Mouse (Mus musculus) limb, embryonic 13.5 days (tissue): ENCODE measurements around the gene Stard10. TPM values are rescaled to one million over a fixed set of nuclear protein-coding genes. Genes with fewer than 3 reads are reported as not detected.

Experiments used
- ATAC-seq: fragments of 200-750 bp; cut with Nextera tagmentation; 2 replicates; pipeline ENCODE4 v1.8.0; 2017; ENCODE audit warnings: low read depth, moderate number of reproducible peaks, moderate TSS enrichment; ENCODE audit not compliant: low FRiP score
- H3K27ac ChIP-seq: fragments of 300-500 bp; sonication (generic); 2 replicates; pipeline ENCODE4 v1.5.1; 2015; ENCODE audit warnings: inconsistent platforms, mild to moderate bottlenecking, moderate library complexity
- H3K27me3 ChIP-seq: fragments of 300-500 bp; sonication (generic); 2 replicates; pipeline ENCODE4 v1.6.1; 2015; ENCODE audit warnings: mild to moderate bottlenecking, inconsistent platforms
- H3K36me3 ChIP-seq: fragments of 300-500 bp; sonication (generic); 2 replicates; pipeline ENCODE4 v1.6.1; 2015; ENCODE audit warnings: inconsistent platforms, mild to moderate bottlenecking, moderate library complexity
- H3K4me1 ChIP-seq: fragments of 300-500 bp; sonication (generic); 2 replicates; pipeline ENCODE4 v1.6.1; 2015; ENCODE audit warnings: inconsistent platforms
- H3K4me2 ChIP-seq: fragments of 300-500 bp; sonication (generic); replicated peaks from 2 replicates; pipeline ENCODE4 v1.6.1; 2015; ENCODE audit warnings: inconsistent platforms, mild to moderate bottlenecking, moderate library complexity
- H3K4me3 ChIP-seq: fragments of 300-500 bp; sonication (generic); 2 replicates; pipeline ENCODE4 v1.5.1; 2015; ENCODE audit warnings: moderate library complexity, mild to moderate bottlenecking, inconsistent platforms
- H3K9ac ChIP-seq: fragments of 300-500 bp; sonication (generic); 2 replicates; pipeline ENCODE4 v1.6.1; 2015; ENCODE audit warnings: mild to moderate bottlenecking, inconsistent platforms
- H3K9me3 ChIP-seq: fragments of 300-500 bp; sonication (generic); 2 replicates; pipeline ENCODE4 v1.6.1; 2016; ENCODE audit warnings: inconsistent platforms
- WGBS: fragments of 180-500 bp; shearing (Covaris S2); methylation state at CpG from one replicate; pipeline ENCODE4 v1.1.7; 2015; 5-methylcytosine and 5-hydroxymethylcytosine counted together
- polyA plus RNA-seq: library from polyadenylated mRNA; unstranded; fragments of >200 nt; fragmentation: Nextera tagmentation; extraction: Ambion mirVana; gene quantifications from 2 replicates; pipeline ENCODE4 v1.2.1, GENCODE M21; 2015

The Stard10 gene
- polyA plus RNA-seq, 1 experiment from 2014 or later, result 22.3 TPM

- H3K27ac ChIP-seq, result no peak overlapping the region
- 59% methylated on average over 3 of the region's 3 CpGs for WGBS
- H3K36me3 ChIP-seq, result 0 out of 2 replicates have a peak, but pooled peaks cover 4% of the 10 kb centered on the region
- no peak overlapping the region for H3K4me3 ChIP-seq
- no peak overlapping the region for H3K4me2 ChIP-seq
- no peak for ATAC-seq
- no peaks in the 10 kb centered on the region for H3K9me3 ChIP-seq
- H3K4me1 ChIP-seq, result peaks cover 18% of the 10 kb centered on the region
- H3K27me3 ChIP-seq, result no peaks in the 10 kb centered on the region
- H3K9ac ChIP-seq, result no peak overlapping the region
Measured at GRCm38 (mm10) chr7:101336686-101337085, 19.8 kb downstream of the Stard10 start.

- Histone ChIP-seq H3K4me1 (peaks cover 18% of the 10 kb centered on the region), H3K9ac (no peak overlapping the region), H3K27ac (no peak overlapping the region), H3K27me3 (no peaks in the 10 kb centered on the region), H3K4me2 (no peak overlapping the region), H3K9me3 (no peaks in the 10 kb centered on the region), H3K4me3 (no peak overlapping the region), H3K36me3 (0 out of 2 replicates have a peak, but pooled peaks cover 4% of the 10 kb centered on the region)
- no peak for ATAC-seq
- 69% methylated on average over 3 of the region's 3 CpGs for WGBS
Measured at GRCm38 (mm10) chr7:101337401-101337800, 20.5 kb downstream of the Stard10 start.

- H3K4me2 ChIP-seq, result no peak overlapping the region
- H3K27me3 ChIP-seq, result no peaks in the 10 kb centered on the region
- no peak for ATAC-seq
- H3K27ac ChIP-seq, result no peak overlapping the region
- 60% methylated on average over 6 of the region's 6 CpGs for WGBS
- H3K36me3 ChIP-seq, result peaks cover 28% of the 10 kb centered on the region
- H3K4me1 ChIP-seq, result peaks cover 10% of the 10 kb centered on the region
- H3K9me3 ChIP-seq, result no peaks in the 10 kb centered on the region
- H3K4me3 ChIP-seq, result no peak overlapping the region
- H3K9ac ChIP-seq, result no peak overlapping the region
Measured at GRCm38 (mm10) chr7:101341405-101341804, 24.5 kb downstream of the Stard10 start.

- Histone ChIP-seq H3K27ac (no peak overlapping the region), H3K4me1 (peaks cover 16% of the 10 kb centered on the region), H3K27me3 (no peaks in the 10 kb centered on the region), H3K4me2 (no peak overlapping the region), H3K36me3 (peaks cover 26% of the 10 kb centered on the region), H3K4me3 (no peak overlapping the region), H3K9me3 (no peaks in the 10 kb centered on the region), H3K9ac (no peak overlapping the region)
- WGBS, result 72% methylated on average over 7 of the region's 7 CpGs
- no peak for ATAC-seq
Measured at GRCm38 (mm10) chr7:101343135-101343534, 26.2 kb downstream of the Stard10 start.

DNA sequence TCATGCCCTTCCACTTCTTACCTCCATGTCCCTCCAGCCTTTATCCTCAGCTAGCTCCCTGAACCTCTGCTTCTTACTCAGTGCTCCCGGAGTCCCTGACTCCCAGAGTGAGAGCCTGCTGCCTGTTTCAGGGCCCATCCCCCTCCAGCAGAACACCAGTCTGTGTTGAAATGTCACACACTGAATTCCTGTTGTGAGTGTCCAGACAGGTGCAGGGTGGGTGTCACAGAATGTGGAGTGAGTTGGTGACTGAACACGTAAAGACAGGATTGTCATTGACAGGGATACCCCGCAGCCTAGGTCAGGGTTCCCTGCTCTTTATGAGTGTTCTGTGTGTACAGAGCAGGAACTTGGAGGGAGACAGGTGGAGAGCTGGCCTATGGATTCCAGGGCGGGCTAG is 28.0 kb downstream of the Stard10 start:
- WGBS, result 60% methylated on average over 4 of the region's 4 CpGs
- H3K4me1 ChIP-seq, result peaks cover 32% of the 10 kb centered on the region
- no peaks in the 10 kb centered on the region for H3K9me3 ChIP-seq

DNA sequence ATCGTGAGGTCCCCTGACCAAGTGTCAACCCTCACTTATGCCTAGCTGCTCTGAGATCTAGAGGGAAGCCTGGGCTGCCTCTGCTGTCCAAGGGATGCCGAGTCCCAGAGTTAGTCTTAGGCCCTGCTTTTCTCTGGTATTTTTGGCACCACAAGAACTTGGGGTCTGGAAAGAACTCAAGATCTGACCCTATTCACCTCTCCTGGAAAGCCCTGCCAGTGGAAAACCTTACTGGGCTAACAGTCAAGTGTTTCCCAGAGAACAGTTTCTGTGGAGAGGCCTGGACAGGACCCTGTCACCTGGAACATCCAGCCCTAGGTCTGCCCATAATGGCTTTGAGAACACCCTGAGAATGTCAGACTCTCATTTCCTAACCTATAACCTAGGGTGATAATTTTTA is 30.1 kb downstream of the Stard10 start:
- ATAC-seq, result no peak

More for the DNA sequence above, 28.0 kb downstream of the Stard10 start:
- Histone ChIP-seq H3K4me2 (no peak overlapping the region), H3K4me3 (no peak overlapping the region), H3K27ac (no peak overlapping the region), H3K27me3 (peaks cover 13% of the 10 kb centered on the region), H3K9ac (no peak overlapping the region), H3K36me3 (peaks cover 24% of the 10 kb centered on the region)
- ATAC-seq, result no peak

DNA sequence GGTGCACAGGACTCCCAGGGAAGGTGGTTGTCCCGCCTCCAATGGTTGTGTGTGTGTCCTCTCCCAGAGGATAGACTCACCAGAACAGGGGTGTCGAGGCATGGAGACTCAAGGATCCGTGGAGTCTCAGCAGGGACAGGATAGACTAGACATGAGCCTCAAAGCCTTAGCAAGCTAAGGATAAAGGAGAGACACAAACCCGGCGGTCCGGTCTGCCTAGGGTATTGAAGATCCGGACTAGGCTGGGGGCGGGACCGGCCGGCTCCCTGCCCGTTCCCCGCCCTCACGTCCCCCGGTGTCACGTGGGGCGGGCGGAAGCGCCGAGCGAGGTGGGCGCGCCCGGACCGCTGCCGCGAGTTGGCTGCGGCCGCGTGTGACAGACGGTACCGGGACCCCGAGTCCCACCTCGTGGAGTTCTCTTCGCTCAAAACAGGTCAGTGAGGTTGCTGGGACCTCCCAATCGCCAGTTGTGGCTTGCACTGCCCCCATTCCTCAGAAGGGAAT is 30.9 kb downstream of the Stard10 start, which contains the start of gene Arap1:
Gene Arap1, plus strand, starts transcription at position 301 of the 504 bp plus-strand sequence.
- Histone ChIP-seq H3K4me2 (peak within 1 kb of the TSS; percentile 94), H3K27me3 (peaks cover 13% of the 10 kb centered on the region), H3K4me3 (peak within 1 kb of the TSS; percentile 62), H3K4me1 (peaks cover 31% of the 10 kb centered on the region), H3K36me3 (peaks cover 21% of the 10 kb centered on the region), H3K27ac (no peak within 1 kb of the TSS), H3K9me3 (no peaks in the 10 kb centered on the region), H3K9ac (peak within 1 kb of the TSS; percentile 71)
- WGBS, result 1% methylated on average over 35 of the region's 35 CpGs
- ATAC-seq, result peak; percentile 88

More for the DNA sequence above, 30.1 kb downstream of the Stard10 start:
- H3K36me3 ChIP-seq, result peaks cover 24% of the 10 kb centered on the region
- peaks cover 31% of the 10 kb centered on the region for H3K4me1 ChIP-seq
- no peak overlapping the region; the same call in 1 of the 2 replicates for H3K4me2 ChIP-seq
- no peaks in the 10 kb centered on the region for H3K9me3 ChIP-seq
- no peak overlapping the region for H3K9ac ChIP-seq
- H3K4me3 ChIP-seq, result no peak overlapping the region
- no peak overlapping the region for H3K27ac ChIP-seq
- 78% methylated on average over 2 of the region's 2 CpGs for whole genome bisulfite sequencing
- peaks cover 13% of the 10 kb centered on the region for H3K27me3 ChIP-seq

DNA sequence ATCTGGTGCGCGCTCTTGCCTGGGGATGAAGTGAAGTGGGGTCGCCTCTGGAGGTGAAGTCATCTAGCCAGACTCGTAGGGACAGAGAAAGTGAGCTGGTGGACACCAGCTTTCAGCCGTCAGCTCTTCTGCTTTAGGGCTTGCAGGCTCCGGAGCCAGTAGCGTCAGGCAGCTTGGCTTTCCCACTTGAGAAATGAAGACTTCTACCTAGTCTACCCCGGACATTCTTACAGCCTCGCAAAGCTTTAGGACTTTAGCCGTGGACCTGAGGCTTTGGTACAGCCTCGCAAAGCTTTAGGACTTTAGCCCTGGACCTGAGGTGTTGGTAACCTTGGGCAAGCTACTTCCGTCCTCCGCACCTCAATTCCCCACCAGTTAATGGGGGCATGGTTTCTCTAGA is 31.4 kb downstream of the Stard10 start:
- Histone ChIP-seq H3K4me3 (peak overlapping the region; percentile 62), H3K36me3 (peaks cover 17% of the 10 kb centered on the region), H3K9ac (peak overlapping the region; percentile 71), H3K9me3 (no peaks in the 10 kb centered on the region), H3K4me2 (peak overlapping the region; percentile 94), H3K4me1 (peaks cover 31% of the 10 kb centered on the region), H3K27me3 (peaks cover 13% of the 10 kb centered on the region), H3K27ac (no peak overlapping the region)
- ATAC-seq, result no peak; the same call in 1 of the 2 replicates
- 3% methylated on average over 13 of the region's 13 CpGs for WGBS

DNA sequence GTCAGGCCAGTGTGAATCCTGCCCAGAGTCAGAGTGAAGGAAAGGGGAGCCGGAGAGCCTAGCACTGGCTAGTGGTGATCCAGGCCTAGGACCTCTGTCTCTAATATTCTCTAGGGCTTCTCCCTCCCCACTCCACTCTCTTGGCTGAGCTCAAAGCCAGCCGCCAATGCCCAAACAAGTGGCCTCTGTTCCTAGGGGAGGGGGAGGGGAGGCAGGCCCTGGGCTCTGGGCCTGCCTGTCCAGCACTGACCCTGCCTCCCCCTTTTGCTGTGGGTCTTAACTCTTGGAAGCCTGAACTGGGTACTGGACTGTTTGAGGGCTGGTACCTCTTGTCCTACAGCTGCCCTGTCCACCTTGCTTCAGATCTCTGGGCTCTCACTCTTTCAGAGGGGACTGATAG is 33.0 kb downstream of the Stard10 start:
- Histone ChIP-seq H3K4me2 (peak overlapping the region; percentile 94), H3K36me3 (peaks cover 4% of the 10 kb centered on the region; the same call in 1 of the 2 replicates), H3K4me3 (no peak overlapping the region), H3K27me3 (peaks cover 13% of the 10 kb centered on the region), H3K27ac (no peak overlapping the region; the same call in 1 of the 2 replicates), H3K9me3 (no peaks in the 10 kb centered on the region), H3K9ac (no peak overlapping the region), H3K4me1 (peaks cover 31% of the 10 kb centered on the region)
- 46% methylated on average over 2 of the region's 2 CpGs for WGBS
- ATAC-seq, result no peak

DNA sequence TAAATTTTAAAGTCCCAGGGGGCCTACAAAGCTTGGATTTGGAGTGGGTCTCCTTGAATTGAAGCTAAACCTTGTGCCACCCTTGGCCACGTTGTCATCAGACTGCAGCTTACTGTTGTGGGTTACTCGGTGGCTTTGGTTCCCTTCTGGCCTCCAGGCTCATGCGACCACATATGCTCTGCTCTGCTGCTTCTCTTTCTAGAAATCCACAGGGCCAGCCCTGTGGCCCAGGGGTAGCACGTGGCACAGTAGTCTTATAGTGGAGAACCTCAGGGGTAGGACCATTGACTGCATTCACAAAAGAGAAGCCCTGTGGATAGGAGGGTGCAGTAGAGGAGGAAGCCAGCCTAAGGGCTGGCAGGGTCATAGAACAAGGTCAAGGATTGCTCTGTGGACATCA is 35.5 kb downstream of the Stard10 start:
- Histone ChIP-seq H3K4me1 (peaks cover 30% of the 10 kb centered on the region), H3K4me3 (no peak overlapping the region), H3K4me2 (no peak overlapping the region), H3K36me3 (no peaks in the 10 kb centered on the region), H3K9ac (no peak overlapping the region), H3K9me3 (no peaks in the 10 kb centered on the region), H3K27me3 (peaks cover 13% of the 10 kb centered on the region), H3K27ac (no peak overlapping the region)
- 77% methylated on average over 4 of the region's 4 CpGs for WGBS
- ATAC-seq, result no peak

DNA sequence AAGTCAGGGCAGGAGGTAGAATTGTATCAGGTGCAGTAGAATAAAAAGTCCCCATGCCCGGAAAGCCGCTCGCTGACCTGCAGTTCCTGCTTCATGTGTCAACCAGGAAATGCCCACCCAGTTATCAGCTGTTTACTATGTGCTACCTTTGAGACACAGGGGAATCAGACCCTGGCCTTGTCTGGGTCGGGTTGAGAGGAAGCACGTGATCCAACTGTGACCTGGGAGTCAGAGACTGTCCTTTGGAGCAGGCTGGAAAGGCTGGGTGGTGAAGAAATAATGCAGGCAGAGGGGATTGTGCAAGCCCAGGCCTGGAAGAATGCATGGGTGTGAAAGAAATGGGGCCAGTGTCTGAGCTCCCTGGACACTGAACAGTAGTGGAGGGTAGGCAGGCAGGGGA is 37.5 kb downstream of the Stard10 start:
- peaks cover 18% of the 10 kb centered on the region for H3K4me1 ChIP-seq
- H3K4me3 ChIP-seq, result no peak overlapping the region
- no peaks in the 10 kb centered on the region for H3K9me3 ChIP-seq
- H3K4me2 ChIP-seq, result no peak overlapping the region
- H3K27ac ChIP-seq, result no peak overlapping the region
- no peak overlapping the region for H3K9ac ChIP-seq
- H3K36me3 ChIP-seq, result no peaks in the 10 kb centered on the region
- peaks cover 4% of the 10 kb centered on the region; the same call in 1 of the 2 replicates for H3K27me3 ChIP-seq
- 74% methylated on average over 5 of the region's 5 CpGs for WGBS
- no peak for ATAC-seq

DNA sequence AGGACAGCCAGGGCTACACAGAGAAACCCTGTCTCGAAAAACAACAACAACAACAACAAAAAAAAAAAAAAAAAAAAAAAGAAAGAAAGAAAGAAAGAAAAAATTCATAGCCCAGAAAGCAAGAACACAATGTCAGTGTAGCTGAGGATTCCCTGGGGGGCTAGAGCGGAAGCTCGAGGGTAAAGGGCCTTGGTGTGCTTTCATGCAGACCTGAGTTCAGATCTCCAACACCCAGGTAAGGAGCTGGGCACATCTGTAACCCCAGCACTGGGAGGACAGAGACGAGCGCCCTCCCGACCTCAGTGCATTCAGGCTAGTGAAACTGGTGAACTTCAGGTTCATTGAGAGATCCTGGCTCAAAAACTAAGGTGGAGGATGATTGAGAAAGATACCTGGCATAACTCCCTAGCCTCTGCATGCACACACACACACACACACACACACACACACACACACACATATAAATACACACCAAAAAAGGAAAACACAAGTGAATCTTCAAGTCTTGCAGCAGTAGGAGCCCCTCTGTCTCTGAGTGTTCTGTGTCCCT is 38.7 kb downstream of the Stard10 start:
- Histone ChIP-seq H3K27ac (no peak overlapping the region), H3K36me3 (no peaks in the 10 kb centered on the region), H3K4me2 (no peak overlapping the region), H3K27me3 (no peaks in the 10 kb centered on the region), H3K9ac (no peak overlapping the region), H3K9me3 (no peaks in the 10 kb centered on the region), H3K4me3 (no peak overlapping the region), H3K4me1 (peaks cover 14% of the 10 kb centered on the region)
- no peak for ATAC-seq
- whole genome bisulfite sequencing, result 89% methylated on average over 6 of the region's 6 CpGs

- 67% methylated on average over 3 of the region's 3 CpGs for WGBS
- Histone ChIP-seq H3K9me3 (no peaks in the 10 kb centered on the region), H3K36me3 (no peaks in the 10 kb centered on the region), H3K27me3 (no peaks in the 10 kb centered on the region), H3K4me1 (peaks cover 26% of the 10 kb centered on the region), H3K4me2 (no peak overlapping the region), H3K27ac (no peak overlapping the region), H3K9ac (no peak overlapping the region), H3K4me3 (no peak overlapping the region)
- ATAC-seq, result no peak
Measured at GRCm38 (mm10) chr7:101356868-101357267, 40.0 kb downstream of the Stard10 start.
